Mouse (Mus musculus) spleen, adult 2 months (tissue): ENCODE data around the gene Psme2.

Source experiments
- CTCF ChIP-seq: fragments of 200-500 bp; IDR thresholded peaks from 2 replicates; pipeline ENCODE4 v1.5.1; 2011; ENCODE audit warnings: mild to moderate bottlenecking, inconsistent platforms; ENCODE audit not compliant: insufficient read depth, insufficient read length, insufficient replicate concordance; ENCODE audit errors: extremely low read depth
- POLR2A ChIP-seq: fragments of 200-500 bp; IDR thresholded peaks from 2 replicates; pipeline ENCODE4 v1.6.1; 2011; ENCODE audit warnings: low read depth, low read length, inconsistent platforms

- no peak for TF ChIP-seq CTCF
- TF ChIP-seq POLR2A = no peak
These were observed 33.3 kb downstream of the Psme2 start for GRCm38 (mm10) chr14:55557587-55557986.
